Mouse (Mus musculus) fat pad, adult 2 months (tissue): ENCODE data around the gene Gm6588.
A peak's percentile ranks its signal among the peaks of the same experiment; 100 is the strongest.
"Not testable (repeated sequence)": the region's sequence is repeated elsewhere in the genome, so short reads cannot be mapped to it uniquely, and the experiment has no call there.

Source experiments
- DNase-seq: peaks from one replicate; pipeline ENCODE4 v3.0.0-alpha.2; 2011; ENCODE audit warnings: low read depth, low spot score; ENCODE audit errors: extremely low read depth

The Gm6588 gene

DNA sequence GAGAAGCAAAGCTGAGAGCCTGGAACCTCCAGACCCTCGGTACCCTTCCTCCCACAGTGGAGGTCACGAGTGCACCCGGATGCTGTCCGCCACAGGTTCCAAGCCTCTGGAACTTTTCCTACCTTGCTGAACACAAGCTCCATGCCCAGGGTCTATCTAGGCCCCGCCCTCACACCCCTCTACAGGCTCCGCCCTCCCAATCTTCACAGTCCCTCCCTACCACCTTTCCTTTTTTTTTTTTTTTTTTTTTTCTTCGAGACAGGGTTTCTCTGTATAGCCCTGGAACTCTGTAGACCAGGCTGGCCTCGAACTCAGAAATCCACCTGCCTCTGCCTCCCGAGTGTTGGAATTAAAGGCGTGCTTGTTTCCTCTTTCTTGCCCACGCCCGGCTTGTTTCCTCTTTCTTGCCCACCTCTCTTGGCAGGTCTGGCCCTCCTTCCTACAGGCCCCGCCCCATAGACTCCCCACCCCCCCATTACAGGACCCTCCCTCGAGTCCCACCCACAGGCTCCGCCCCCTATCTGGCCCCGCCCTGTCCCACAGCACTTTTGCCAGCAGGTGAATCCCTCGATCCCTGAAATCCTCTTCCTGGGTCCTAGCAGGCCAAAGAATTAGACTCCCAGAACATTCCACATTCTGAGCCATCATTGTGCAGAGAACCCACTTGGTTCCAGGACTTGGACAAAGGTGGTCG, at the start of gene Gm6588:
Gene Gm6588, plus strand, starts transcription at position 680 of the 694 bp plus-strand sequence.
- DNase-seq: no peak

DNA sequence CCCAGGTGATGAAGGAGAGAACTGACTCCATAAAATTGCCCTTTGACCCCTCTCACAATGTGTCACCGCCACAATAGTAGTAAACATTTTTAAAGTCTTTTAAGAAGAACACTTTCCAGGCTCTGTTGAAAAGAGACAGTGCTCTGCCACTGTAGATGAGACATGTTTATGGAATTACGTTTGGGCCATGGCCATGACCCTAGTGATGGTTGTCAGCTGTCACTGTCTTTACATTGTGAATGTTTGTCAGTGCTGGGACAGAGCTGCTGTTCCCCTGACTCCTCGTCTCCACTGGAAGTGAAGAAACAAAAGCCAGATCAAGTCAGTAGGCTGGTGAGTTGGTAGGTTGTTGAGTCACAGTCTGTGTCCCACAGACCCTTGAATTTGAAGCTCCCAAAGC, 46.8 kb upstream of the Gm6588 start:
- DNase-seq: no peak

DNA sequence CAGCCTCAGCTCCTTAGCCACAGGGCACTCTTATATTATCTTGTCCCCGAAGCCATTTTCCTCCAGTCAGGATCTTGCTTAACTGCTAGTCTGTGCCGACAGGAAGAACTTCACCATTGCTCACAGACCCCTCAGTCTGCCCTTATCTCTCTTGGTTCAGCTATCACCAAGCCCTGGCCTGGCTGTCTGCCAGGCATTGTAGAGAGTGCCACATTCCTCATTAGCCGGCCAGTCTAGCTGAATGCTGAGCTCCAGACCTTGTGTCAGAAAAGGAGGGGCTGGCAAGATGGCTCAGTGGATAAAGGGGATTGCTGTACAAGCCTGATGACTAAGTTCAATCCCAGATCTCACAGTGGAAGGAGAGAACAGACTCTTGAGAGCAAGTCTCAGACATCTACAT, 43.2 kb upstream of the Gm6588 start:
- no peak for DNase-seq

DNA sequence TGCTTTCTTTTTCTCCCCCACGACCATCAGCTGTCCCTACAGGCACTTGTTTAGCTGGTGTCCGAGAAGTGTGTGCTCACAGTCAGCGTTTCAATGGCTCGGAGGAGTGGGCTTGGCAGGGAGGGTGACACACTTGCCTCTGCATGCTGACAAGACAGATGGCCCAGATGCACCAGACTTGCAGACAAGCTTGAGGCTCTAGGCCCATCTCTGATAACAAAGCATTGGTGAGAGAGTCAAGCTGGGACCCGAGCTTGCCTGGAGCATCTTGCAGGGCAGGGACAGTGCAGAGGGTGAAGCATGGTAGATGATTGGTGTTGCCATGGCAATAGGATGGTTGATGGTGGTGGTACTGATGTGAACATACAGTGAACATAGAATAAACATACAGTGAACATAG, 40.0 kb upstream of the Gm6588 start:
- DNase-seq: no peak

DNA sequence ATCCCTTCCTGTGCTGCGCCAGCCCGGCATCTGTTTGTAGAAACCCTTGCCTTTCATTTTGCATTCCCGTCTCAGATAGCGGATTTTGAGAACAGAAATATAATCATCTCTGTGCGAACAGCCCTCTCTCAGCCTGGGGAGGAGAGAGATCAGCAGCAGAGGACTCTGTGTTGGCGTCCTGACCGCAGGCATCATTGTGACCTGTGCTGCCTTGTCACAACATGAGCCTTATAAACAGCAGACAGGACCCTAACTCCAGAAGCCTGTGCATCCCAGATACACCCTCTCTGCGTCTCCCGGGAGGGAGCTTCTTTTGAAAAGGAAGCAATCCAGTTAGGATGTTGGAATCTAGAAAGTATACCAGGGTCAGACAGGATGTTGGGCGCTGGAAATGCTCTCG, 38.2 kb upstream of the Gm6588 start:
- DNase-seq: no peak

DNA sequence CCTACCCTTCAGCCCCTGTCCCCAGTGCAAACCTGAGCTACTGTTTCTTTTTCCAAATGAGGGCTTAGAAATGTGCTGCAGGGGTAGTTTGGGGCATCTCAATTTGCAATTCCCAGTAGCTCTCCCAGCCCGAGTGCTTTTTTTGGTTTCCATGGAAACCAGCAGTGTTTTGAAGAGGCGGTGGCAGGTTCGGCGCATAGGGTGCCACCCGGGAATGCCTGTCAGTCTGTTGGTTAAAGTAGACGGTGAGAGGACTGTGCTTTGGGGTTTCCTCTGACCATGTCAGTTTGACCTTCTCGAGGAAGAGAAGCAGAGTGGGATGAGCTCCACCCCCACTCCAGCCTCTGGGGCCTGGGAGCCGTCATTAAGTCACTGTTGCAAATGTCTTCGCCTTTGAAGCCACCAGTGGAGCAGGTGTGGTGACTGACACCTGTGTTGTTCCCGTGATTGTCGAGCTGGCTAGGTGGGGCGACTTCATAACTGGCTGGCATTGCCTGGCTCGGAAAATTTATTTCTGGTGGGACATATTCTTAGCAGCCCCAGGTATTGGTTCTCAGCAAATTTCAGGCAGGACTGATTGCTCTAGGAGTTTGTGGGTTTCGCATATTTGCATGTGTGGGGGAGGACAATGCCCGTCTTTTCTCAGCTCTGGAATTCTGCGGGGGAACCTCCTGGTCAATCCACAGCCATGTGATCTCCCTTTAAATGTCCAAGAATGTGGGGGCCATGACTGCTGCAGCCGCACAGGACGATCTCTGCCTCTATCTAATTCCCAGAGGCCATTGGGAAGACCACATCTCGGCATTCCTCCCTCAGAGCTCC, 37.5 kb upstream of the Gm6588 start:
- DNase-seq: no peak

DNA sequence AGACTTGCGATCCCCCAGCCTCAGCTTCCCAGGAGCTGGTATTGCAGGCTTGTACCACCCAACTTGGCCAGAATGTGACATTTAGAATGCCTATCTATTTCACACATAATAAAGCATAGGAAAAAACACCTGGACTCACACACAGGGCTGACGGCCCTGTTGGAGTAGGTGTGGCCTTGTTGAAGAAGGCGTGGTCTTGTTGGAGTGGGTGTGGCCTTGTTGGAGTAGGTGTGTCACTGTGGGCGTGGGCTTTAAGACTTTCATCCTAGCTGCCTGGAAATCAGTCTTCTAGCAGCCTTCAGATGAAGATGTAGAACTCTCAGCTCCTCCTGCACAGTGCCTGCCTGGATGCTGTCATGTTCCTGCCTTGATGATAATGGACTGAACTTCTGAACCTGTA, 36.4 kb upstream of the Gm6588 start:
- not testable (repeated sequence) for DNase-seq

DNA sequence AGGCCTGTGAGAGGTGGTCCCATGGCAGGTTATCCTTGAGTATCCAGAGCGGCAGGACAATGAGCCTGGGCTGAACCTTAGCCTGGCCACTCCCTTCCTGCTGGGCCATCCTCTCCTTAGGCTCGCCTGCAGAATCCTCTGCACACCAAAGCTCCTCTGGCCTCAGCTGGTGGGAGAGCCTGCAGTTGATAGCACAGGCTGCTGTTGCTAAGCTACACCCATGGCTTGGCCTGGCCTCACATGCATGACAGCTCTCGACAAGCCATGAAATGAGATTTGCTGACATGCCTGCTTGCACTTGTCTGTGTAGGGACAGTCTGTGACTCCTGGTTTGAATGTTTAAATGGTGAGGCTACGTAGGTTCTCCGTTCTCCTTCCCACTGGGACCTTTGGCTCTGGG, 32.6 kb upstream of the Gm6588 start:
- no peak for DNase-seq

DNA sequence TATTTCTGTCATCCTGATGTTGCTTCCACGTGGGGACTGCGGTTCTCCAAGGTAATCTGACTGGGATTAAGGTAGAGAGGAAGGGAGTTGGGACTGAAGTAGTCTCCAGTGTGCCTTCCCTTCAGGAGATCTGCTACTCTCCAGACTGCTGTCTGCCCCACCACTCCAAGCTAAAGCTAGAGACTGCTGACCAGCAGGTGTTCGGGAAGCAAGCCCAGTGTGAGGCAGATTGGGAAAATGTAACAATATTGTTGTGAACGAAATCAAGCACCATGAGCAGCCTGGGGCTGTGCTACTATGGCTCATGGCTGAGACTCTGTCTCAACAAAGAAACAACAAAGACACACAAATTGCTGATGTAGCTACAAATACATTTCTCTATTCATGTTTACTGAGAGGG, 31.2 kb upstream of the Gm6588 start:
- no peak for DNase-seq

DNA sequence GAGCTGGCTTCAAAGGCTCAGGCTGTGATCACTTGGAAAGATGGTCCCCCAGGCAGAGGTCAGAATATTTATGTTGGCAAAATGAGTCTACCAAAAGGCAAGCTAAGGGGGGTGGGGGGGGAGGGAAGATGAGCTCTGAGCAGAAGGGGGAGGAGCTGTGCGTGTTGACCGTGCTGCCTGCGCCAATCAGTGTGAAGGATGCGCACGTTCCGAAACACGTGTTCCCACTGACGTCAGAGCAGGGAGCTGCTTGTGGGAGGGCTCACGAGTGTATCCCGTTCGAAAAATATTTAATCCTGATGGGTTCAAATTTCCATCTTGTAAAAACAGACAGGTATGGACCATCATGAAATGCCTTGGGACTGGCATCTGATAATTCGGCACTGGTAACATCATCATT, 29.7 kb upstream of the Gm6588 start:
- DNase-seq: no peak

DNA sequence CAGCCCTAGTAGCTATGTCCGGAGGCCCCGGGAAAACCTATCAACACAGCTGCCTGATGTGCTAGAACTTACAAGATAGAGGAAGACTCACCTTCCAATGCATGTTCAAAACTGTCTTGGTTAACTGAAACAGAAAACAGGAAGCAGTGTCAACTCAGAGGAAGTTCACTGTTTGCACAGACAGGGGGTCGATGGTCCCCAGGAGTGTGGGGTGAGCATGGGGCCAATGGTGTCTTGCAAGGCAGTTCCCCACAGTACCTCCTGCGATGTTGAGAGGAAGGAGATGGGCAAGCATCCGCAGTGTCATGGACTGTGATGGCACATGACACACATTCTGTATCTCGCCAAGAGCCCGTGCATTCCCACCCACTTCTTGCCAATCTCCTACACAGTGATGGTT, 22.6 kb upstream of the Gm6588 start:
- no peak for DNase-seq

DNA sequence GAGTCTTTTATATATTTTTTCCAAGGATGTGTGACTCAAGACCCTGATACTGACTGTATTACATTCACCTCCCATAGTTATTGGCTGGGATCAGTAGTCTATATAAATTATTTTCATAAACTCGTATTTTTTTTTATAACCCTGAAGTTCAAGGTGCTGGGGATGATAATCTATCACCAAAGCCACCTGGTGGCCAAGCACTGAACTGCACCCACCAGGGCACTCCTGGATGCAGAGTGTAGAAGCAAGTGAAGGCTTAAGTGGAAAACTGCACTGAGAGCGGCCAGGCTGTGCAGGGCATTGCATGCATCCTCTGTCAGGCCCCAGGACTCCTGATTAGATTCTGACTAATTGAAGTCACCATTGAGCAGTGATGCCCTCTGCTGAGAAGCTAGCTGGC, 21.9 kb upstream of the Gm6588 start:
- DNase-seq: no peak

DNA sequence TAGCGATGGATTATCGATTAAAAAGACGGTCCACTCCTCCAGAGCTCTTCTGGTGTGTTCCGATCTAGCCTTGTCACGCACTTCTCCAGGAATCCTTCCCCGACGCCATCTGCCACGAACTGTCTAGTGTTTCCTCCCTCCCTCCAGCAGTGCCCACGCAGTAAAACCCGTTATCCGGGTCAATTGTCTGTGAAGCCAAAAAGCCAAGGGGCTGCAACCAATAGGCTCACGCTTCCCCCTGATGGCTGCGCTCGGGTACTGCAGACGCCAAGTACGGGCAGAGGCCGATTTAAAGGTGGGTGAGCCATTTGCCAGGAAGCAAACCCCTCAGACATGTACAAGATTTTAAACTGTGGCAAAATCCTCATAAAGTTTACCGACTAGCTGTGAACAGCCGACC, 20.3 kb upstream of the Gm6588 start:
- DNase-seq: no peak

DNA sequence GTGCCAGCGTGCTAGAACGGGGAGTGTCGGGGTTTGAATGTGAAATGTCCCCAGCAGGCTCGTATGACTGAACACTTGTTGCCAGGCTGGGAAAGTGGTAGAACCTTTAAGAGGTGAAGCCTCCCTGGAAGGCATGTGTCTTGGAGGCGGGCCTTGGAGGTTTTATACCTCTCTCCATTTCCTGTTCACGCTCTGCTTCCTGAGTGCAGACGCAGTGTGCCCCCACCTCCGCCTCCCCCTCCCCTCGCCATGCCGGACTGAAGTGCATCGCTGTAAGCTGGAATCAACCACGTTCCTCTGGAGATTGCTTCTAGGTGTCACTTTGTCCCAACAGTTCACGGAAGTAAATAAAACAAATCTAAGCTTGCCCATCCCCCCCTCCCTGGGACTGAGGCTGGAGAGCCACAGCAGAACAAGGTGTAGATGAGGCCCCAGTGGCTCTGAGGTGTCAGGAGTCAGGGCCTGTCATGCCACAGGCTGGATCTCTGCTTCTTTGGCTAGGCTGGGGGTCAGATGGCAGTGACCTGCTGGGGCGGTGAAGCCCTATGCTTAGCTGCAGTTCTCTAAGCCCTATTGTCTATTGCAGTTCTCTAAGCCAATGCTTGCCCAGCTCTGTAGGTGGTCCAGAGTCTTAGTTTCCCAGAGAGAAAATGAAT, 18.0 kb upstream of the Gm6588 start:
- no peak for DNase-seq

DNA sequence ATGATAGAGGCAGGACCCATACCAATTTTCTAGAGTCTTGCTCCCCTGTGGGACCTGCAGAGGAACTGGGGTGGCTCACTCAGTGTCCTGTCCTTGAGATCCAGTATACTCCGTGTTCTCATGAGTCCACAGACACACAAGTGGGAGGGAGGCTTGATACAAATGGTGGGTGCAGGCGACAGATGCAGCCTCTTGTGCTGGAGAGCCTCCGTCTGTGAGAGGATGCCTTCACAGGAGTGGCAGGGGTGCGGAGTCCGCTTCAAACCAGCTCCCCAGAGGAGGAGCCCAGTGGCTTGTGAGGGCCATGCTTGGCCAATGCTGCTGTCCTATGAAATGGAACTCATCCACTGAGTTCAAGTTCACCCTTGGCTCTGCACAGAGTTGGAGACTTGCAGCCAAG, 17.2 kb upstream of the Gm6588 start:
- no peak for DNase-seq

DNA sequence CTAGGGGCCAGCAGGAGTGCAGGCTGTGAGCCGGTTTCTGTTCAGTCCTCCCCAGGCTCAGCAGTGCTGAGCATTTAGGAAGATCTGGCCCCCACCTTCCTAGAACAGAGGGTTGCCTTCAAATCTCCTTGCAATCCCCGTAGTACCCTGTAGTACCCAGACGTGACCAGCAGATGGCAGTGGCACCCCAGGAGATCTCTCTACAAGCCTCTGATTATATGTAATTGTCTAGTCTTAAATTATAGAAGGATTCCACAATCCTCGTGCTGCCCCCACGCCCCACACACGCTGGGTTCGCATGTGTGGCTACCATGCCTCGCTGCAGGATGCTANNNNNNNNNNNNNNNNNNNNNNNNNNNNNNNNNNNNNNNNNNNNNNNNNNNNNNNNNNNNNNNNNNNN, 16.2 kb upstream of the Gm6588 start:
- no peak for DNase-seq

DNA sequence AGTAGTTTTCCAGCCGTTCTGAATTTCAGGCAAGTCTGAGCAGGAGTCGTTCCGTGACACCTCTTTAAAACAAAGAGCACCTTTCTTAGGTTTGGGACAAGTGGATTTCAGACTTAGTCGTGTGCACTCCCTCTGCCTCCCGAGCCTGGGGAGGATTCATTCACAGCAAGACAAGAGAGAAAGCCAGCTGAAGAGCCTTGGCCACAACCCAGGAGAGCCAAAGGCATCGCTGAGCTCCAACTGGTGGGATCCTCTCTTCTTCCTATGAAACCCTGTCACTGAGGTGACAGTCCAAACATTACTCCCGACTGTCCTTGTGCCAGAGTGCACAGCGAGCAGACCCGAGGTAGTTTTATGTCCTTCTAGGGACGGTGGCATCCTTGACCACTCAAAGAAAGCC, 10.7 kb upstream of the Gm6588 start:
- DNase-seq: no peak

DNA sequence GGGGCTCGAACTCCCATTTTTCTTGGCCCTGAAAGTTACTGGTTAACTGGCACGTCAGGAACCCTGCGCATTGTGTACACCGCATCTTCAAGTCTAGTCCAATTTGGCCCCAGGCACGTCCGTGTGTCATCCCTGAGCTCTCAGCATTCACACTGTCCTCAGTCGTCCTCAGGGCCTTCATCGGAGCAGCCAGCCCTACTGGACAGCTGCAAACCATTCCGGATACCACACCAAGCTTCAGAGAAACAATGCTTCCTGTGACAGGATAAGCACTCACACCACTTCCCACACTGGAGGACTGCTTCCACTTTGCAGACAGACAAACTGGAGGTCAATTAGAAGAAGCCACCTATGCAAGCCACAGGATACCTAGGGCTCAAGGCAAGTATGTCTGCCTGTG, 3.9 kb downstream of the Gm6588 start:
- no peak for DNase-seq

DNA sequence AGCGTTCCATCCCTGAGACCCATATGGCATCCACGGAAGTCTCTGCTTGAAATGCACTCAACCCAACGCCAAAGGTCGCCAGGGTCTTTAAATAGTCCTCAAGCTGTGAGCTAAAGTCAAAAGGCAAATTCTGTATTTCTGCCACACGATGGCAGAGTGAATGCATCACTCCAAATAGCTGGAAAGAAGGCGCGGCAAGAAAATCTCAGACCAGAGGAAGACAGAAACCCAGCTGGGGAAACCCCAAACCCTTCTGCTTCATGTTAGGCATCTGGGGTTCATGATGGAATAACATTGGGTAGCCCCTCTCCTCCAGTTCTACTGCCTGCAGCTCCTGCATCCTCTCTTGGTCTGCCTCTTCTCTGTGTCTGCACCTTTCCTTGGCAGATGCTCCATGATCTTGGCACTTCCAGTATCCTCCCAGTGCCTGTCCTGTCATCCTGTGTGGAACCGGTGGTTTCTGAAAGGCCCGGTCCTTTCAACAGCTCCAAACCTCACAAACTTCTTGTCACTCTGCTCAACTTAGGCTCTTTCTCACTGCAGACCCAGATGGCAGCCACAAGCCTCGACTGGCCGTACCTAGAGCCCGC, 5.8 kb downstream of the Gm6588 start:
- DNase-seq: no peak

DNA sequence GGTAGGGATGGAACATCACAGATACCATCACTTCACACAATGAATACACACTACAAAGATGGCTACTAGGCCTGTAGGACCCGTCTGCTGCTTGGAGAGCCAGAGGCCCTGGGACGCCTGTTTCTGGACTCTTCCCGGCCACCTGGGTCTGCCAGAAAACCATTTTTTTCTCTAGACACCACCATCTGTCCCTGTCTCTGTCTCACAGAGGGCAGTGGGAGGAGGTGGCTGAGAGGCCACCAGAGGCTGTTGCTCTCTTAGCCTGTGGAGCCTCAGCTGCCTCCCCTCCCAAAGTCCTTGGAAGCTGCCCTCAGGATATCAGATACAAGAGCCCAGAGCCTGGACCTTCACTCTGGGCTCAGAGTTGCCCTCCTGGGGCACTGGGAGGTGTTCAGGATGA, 10.7 kb downstream of the Gm6588 start:
- DNase-seq: no peak

DNA sequence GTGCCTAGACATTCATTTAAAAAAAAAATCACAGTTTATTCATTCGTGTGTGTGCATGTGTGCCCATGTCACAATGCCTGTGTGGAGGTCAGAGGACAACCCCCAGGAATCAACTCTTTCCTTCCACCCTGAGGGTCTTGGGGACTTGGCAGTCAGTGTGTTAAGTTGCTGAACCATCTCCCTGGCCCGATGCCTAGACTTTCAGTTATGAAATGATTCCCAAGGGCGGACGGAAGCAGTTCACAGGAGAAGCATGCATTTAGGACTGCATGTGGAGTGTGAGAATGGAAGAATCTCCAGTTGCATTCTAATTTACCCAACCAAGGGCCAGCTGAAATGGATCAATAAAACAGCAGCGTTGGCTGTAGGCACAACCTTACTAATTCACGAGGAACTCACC, 17.1 kb downstream of the Gm6588 start:
- DNase-seq: peak; percentile 45
